Mouse (Mus musculus): ENCODE results near the gene Crybg2. TPM values are rescaled to one million over a fixed set of nuclear protein-coding genes. Genes with fewer than 3 reads are reported as not detected.

Gene Crybg2
- polyA plus RNA-seq, 1 experiment from 2014 or later: 7.8 TPM

- Histone ChIP-seq H3K27ac (no peak overlapping the region), H3K36me3 (no peaks in the 10 kb centered on the region), H3K4me2 (no peak overlapping the region), H3K27me3 (no peaks in the 10 kb centered on the region), H3K9me3 (no peaks in the 10 kb centered on the region), H3K4me1 (peaks cover 21% of the 10 kb centered on the region; the same call in 1 of the 2 replicates), H3K9ac (no peak overlapping the region), H3K4me3 (no peak overlapping the region)
- 82% methylated on average over 16 of the region's 16 CpGs for WGBS
- no peak for ATAC-seq (ENCODE audit: insufficient number of reproducible peaks, insufficient read depth, low FRiP score, low TSS enrichment, low read depth)
These were observed 54.9 kb downstream of the Crybg2 start for GRCm38 (mm10) chr4:134115215-134116144.

GRCm38 (mm10) chr4:134116501-134116900 lies 55.9 kb downstream of the Crybg2 start:
- no peak for ATAC-seq (ENCODE audit: insufficient number of reproducible peaks, insufficient read depth, low FRiP score, low TSS enrichment, low read depth)
- Histone ChIP-seq H3K27me3 (no peaks in the 10 kb centered on the region), H3K9ac (no peak overlapping the region), H3K4me2 (no peak overlapping the region), H3K4me3 (no peak overlapping the region), H3K4me1 (peaks cover 21% of the 10 kb centered on the region; the same call in 1 of the 2 replicates), H3K9me3 (no peaks in the 10 kb centered on the region), H3K27ac (no peak overlapping the region), H3K36me3 (no peaks in the 10 kb centered on the region)
- WGBS: 84% methylated on average over 2 of the region's 2 CpGs

- 65% methylated on average over 8 of the region's 8 CpGs for WGBS
- Histone ChIP-seq H3K9ac (no peak overlapping the region), H3K4me1 (peaks cover 21% of the 10 kb centered on the region; the same call in 1 of the 2 replicates), H3K4me3 (no peak overlapping the region), H3K36me3 (no peaks in the 10 kb centered on the region), H3K9me3 (no peaks in the 10 kb centered on the region), H3K27me3 (no peaks in the 10 kb centered on the region), H3K27ac (no peak overlapping the region), H3K4me2 (no peak overlapping the region)
- no peak for ATAC-seq (ENCODE audit: insufficient number of reproducible peaks, insufficient read depth, low FRiP score, low TSS enrichment, low read depth)
These were observed 56.4 kb downstream of the Crybg2 start for GRCm38 (mm10) chr4:134117012-134117411.

- Histone ChIP-seq H3K9me3 (no peaks in the 10 kb centered on the region), H3K27ac (no peak overlapping the region), H3K9ac (peak overlapping the region; percentile 32; the same call in 1 of the 2 replicates), H3K36me3 (no peaks in the 10 kb centered on the region), H3K27me3 (no peaks in the 10 kb centered on the region), H3K4me1 (peaks cover 18% of the 10 kb centered on the region; the same call in 1 of the 2 replicates), H3K4me2 (no peak overlapping the region), H3K4me3 (no peak overlapping the region)
- WGBS: 56% methylated on average over 14 of the region's 14 CpGs
- ATAC-seq (ENCODE audit: insufficient number of reproducible peaks, insufficient read depth, low FRiP score, low TSS enrichment, low read depth): no peak
These were observed 57.6 kb downstream of the Crybg2 start for GRCm38 (mm10) chr4:134118126-134118800.

- 53% methylated on average over 5 of the region's 5 CpGs for WGBS
- Histone ChIP-seq H3K36me3 (no peaks in the 10 kb centered on the region), H3K27me3 (no peaks in the 10 kb centered on the region), H3K27ac (no peak overlapping the region), H3K4me1 (peaks cover 17% of the 10 kb centered on the region), H3K9me3 (no peaks in the 10 kb centered on the region), H3K4me2 (no peak overlapping the region), H3K4me3 (no peak overlapping the region), H3K9ac (peak overlapping the region; percentile 32; the same call in 1 of the 2 replicates)
- no peak for ATAC-seq (ENCODE audit: insufficient number of reproducible peaks, insufficient read depth, low FRiP score, low TSS enrichment, low read depth)
These were observed 58.4 kb downstream of the Crybg2 start for GRCm38 (mm10) chr4:134119042-134119441.

- 58% methylated on average over 9 of the region's 9 CpGs for WGBS
- Histone ChIP-seq H3K4me2 (no peak overlapping the region), H3K4me3 (no peak overlapping the region), H3K36me3 (no peaks in the 10 kb centered on the region), H3K4me1 (peaks cover 23% of the 10 kb centered on the region), H3K27ac (no peak overlapping the region), H3K9ac (no peak overlapping the region), H3K27me3 (no peaks in the 10 kb centered on the region), H3K9me3 (no peaks in the 10 kb centered on the region)
- ATAC-seq (ENCODE audit: insufficient number of reproducible peaks, insufficient read depth, low FRiP score, low TSS enrichment, low read depth): peak; percentile 17; the same call in 1 of the 2 replicates
These were observed 59.0 kb downstream of the Crybg2 start for GRCm38 (mm10) chr4:134119644-134120043.

- Histone ChIP-seq H3K27me3 (no peaks in the 10 kb centered on the region), H3K4me1 (peaks cover 26% of the 10 kb centered on the region), H3K36me3 (no peaks in the 10 kb centered on the region), H3K9me3 (no peaks in the 10 kb centered on the region), H3K9ac (no peak overlapping the region), H3K4me3 (no peak overlapping the region), H3K4me2 (no peak overlapping the region), H3K27ac (no peak overlapping the region)
- no peak for ATAC-seq (ENCODE audit: insufficient number of reproducible peaks, insufficient read depth, low FRiP score, low TSS enrichment, low read depth)
- WGBS: 76% methylated on average over 6 of the region's 6 CpGs
These were observed 59.7 kb downstream of the Crybg2 start for GRCm38 (mm10) chr4:134120192-134120805.

GRCm38 (mm10) chr4:134120916-134121315 lies 60.3 kb downstream of the Crybg2 start:
- Histone ChIP-seq H3K4me1 (peaks cover 26% of the 10 kb centered on the region), H3K27ac (no peak overlapping the region), H3K4me3 (no peak overlapping the region), H3K9me3 (no peaks in the 10 kb centered on the region), H3K4me2 (no peak overlapping the region), H3K27me3 (no peaks in the 10 kb centered on the region), H3K9ac (no peak overlapping the region), H3K36me3 (0 out of 2 replicates have a peak, but pooled peaks cover 4% of the 10 kb centered on the region)
- no peak for ATAC-seq (ENCODE audit: insufficient number of reproducible peaks, insufficient read depth, low FRiP score, low TSS enrichment, low read depth)
- 78% methylated on average over 4 of the region's 4 CpGs for WGBS

GRCm38 (mm10) chr4:134121571-134121970 lies 61.0 kb downstream of the Crybg2 start:
- no peak overlapping the region for H3K9ac ChIP-seq

GRCm38 (mm10) chr4:134122281-134122680 lies 61.7 kb downstream of the Crybg2 start:
- Histone ChIP-seq H3K27ac (no peak overlapping the region), H3K4me2 (no peak overlapping the region), H3K36me3 (peaks cover 8% of the 10 kb centered on the region; the same call in 1 of the 2 replicates), H3K4me3 (no peak overlapping the region), H3K4me1 (peaks cover 39% of the 10 kb centered on the region), H3K27me3 (no peaks in the 10 kb centered on the region), H3K9ac (no peak overlapping the region), H3K9me3 (no peaks in the 10 kb centered on the region)
- ATAC-seq (ENCODE audit: insufficient number of reproducible peaks, insufficient read depth, low FRiP score, low TSS enrichment, low read depth): no peak
- WGBS: 36% methylated on average over 3 of the region's 3 CpGs

More at GRCm38 (mm10) chr4:134121571-134121970, 61.0 kb downstream of the Crybg2 start:
- H3K36me3 ChIP-seq: peaks cover 8% of the 10 kb centered on the region; the same call in 1 of the 2 replicates
- H3K27me3 ChIP-seq: no peaks in the 10 kb centered on the region
- H3K4me3 ChIP-seq: no peak overlapping the region
- no peaks in the 10 kb centered on the region for H3K9me3 ChIP-seq
- no peak overlapping the region for H3K4me2 ChIP-seq
- ATAC-seq (ENCODE audit: insufficient number of reproducible peaks, insufficient read depth, low FRiP score, low TSS enrichment, low read depth): no peak
- no peak overlapping the region for H3K27ac ChIP-seq
- WGBS: 42% methylated on average over 4 of the region's 4 CpGs
- peaks cover 32% of the 10 kb centered on the region for H3K4me1 ChIP-seq

GRCm38 (mm10) chr4:134123147-134123546 lies 62.5 kb downstream of the Crybg2 start:
- H3K27ac ChIP-seq: no peak overlapping the region
- no peak overlapping the region for H3K4me3 ChIP-seq
- no peak overlapping the region for H3K9ac ChIP-seq
- no peaks in the 10 kb centered on the region for H3K9me3 ChIP-seq
- peaks cover 8% of the 10 kb centered on the region; the same call in 1 of the 2 replicates for H3K36me3 ChIP-seq
- ATAC-seq (ENCODE audit: insufficient number of reproducible peaks, insufficient read depth, low FRiP score, low TSS enrichment, low read depth): no peak
- H3K4me1 ChIP-seq: peaks cover 44% of the 10 kb centered on the region
- 95% methylated on average over 6 of the region's 6 CpGs for WGBS
- H3K4me2 ChIP-seq: no peak overlapping the region
- H3K27me3 ChIP-seq: no peaks in the 10 kb centered on the region

Measured in embryonic facial prominence, embryonic 13.5 days (tissue).